Mouse (Mus musculus): Measurements from ENCODE around the gene Nudcd3.

Gene Nudcd3

GRCm38 (mm10) chr11:6063501-6064214 lies 136.6 kb downstream of the Nudcd3 start:
- DNase-seq (ENCODE audit: low spot score in 2 of 2), result no peak

- DNase-seq (ENCODE audit: low spot score in 2 of 2), result no peak
These were observed 137.2 kb downstream of the Nudcd3 start for GRCm38 (mm10) chr11:6063065-6063464.

GRCm38 (mm10) chr11:6062329-6062728 lies 137.9 kb downstream of the Nudcd3 start:
- DNase-seq (ENCODE audit: low spot score in 2 of 2), result no peak

GRCm38 (mm10) chr11:6061891-6062290 lies 138.3 kb downstream of the Nudcd3 start:
- no peak for DNase-seq (ENCODE audit: low spot score in 2 of 2)

- no peak for DNase-seq (ENCODE audit: low spot score in 2 of 2)
These were observed 141.1 kb downstream of the Nudcd3 start for GRCm38 (mm10) chr11:6059162-6059561.

Data from right cerebral cortex, postnatal 36 days (tissue).